Comparison of ENCODE assay signal across 11 mouse cellular contexts in the genomic region with DNA sequence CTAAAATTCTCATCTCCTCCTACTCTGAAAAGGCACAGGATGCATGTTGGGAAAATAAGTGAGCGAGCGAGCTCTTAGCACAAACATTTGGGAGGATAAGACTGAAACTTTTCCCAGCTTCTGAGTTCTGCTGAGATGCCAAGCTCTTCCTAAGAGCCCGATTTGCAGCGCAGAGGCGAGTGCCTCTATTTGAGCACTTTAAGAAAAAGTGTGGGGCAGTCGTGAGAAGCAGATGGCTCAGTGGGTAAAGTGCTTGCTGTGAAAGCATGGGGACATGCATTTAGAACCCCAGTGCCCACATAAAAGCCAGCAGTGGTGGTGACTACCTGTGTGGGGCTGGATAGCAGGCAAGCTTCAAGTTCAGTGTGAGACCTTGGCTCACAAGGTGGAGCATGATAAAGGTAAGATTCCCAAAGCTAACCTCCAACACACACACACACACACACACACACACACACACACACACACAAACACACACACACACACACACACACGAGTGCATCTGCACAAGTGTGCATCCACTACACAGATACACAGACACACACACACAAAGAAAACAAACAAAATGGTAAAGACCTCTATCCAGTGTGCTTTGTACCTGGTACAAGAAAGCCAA. TPM values are rescaled to one million over a fixed set of nuclear protein-coding genes. Genes with fewer than 3 reads are reported as not detected.
DNase-seq lines count a peak whose midpoint lies in the region; ATAC-seq and TF ChIP-seq lines count a peak whose summit lies in the region.
"Had no signal": no experiment of that assay in that cellular context is flagged by ENCODE, and none has a peak within 500 bp of the region (broad histone marks: within the 10 kb centered on the region; RNA-seq: fewer than 3 reads in every experiment).

No protein-coding gene starts in this region.

- H3K36me3 ChIP-seq in heart, postnatal 0 days (replicated peaks; ENCODE audit: control insufficient read depth, insufficient read depth, low read length): no peaks in the 10 kb centered on the region
- H3K36me3 ChIP-seq in lung, embryonic 16.5 days (ENCODE audit: control insufficient read depth, insufficient read depth, low read length): no peaks in the 10 kb centered on the region

- peak overlapping the region; percentile 79 for H3K27ac ChIP-seq in heart, postnatal 0 days (ENCODE audit: low read depth)
- H3K27ac ChIP-seq in lung, embryonic 16.5 days (ENCODE audit: low read length): peak overlapping the region; percentile 50

- H3K4me2 ChIP-seq in heart, postnatal 0 days (ENCODE audit: low read depth, low read length): no peak overlapping the region
- H3K4me2 ChIP-seq in lung, embryonic 16.5 days (ENCODE audit: low read depth, low read length): no peak overlapping the region

- H3K9ac ChIP-seq in heart, postnatal 0 days (replicated peaks; ENCODE audit: low read depth, low read length): no peak overlapping the region; the same call in 1 of the 2 replicates
- 0 out of 2 replicates have a peak overlapping the region, but pooled peaks have one; percentile 25 for H3K9ac ChIP-seq in lung, embryonic 16.5 days (ENCODE audit: low read length)

- H3K27me3 ChIP-seq in heart, postnatal 0 days (ENCODE audit: control insufficient read depth, insufficient read depth, low read length): no peaks in the 10 kb centered on the region
- H3K27me3 ChIP-seq in lung, embryonic 16.5 days (ENCODE audit: control insufficient read depth, insufficient read depth, low read depth, low read length): no peaks in the 10 kb centered on the region

- H3K4me1 ChIP-seq in heart, postnatal 0 days (ENCODE audit: control insufficient read depth, insufficient read depth): peaks cover 11% of the 10 kb centered on the region; the same call in 1 of the 2 replicates
- peaks cover 26% of the 10 kb centered on the region for H3K4me1 ChIP-seq in lung, embryonic 16.5 days (replicated peaks; ENCODE audit: control insufficient read depth, insufficient read depth, low read length)

- no peak for ATAC-seq in heart, postnatal 0 days (ENCODE audit: insufficient read depth, low read depth)
- ATAC-seq in lung, embryonic 16.5 days (ENCODE audit: low read depth): no peak
- ATAC-seq: forebrain, embryonic 14.5 days had no signal

- 66% methylated on average over 7 of the region's 7 CpGs for WGBS in heart, postnatal 0 days
- 62% methylated on average over 7 of the region's 7 CpGs for WGBS in lung, embryonic 16.5 days

- no peaks in the 10 kb centered on the region for H3K9me3 ChIP-seq in heart, postnatal 0 days (replicated peaks; ENCODE audit: control insufficient read depth, low read length)
- no peaks in the 10 kb centered on the region for H3K9me3 ChIP-seq in lung, embryonic 16.5 days (ENCODE audit: control insufficient read depth, low read length)

- H3K4me3 ChIP-seq in heart, postnatal 0 days (ENCODE audit: low read depth, low read length): no peak overlapping the region
- H3K4me3 ChIP-seq in lung, embryonic 16.5 days (ENCODE audit: low read length): no peak overlapping the region

- TF ChIP-seq EP300 in heart, postnatal 0 days (IDR thresholded peaks at IDR 0.05; ENCODE audit: low read depth): no peak

- DNase-seq in heart, postnatal 0 days (ENCODE audit: low spot score): no peak
- DNase-seq in heart, postnatal 10 days: no peak
- DNase-seq in lung, postnatal 4 days: no peak
- DNase-seq in brain, adult 2 months (ENCODE audit: low read depth, low spot score): peak; percentile 58
- peak; percentile 48 for DNase-seq in induced T-regulatory cell, adult 2 months (ENCODE audit: low read depth)
- no peak for DNase-seq in spleen, postnatal 14 days (ENCODE audit: low spot score in 2 of 2)
- DNase-seq in urinary bladder, postnatal 14 days (ENCODE audit: low spot score): no peak
- DNase-seq: adrenal gland, postnatal 25 days; cerebellum, adult 18-20 months had no signal

- no peak for TF ChIP-seq CTCF in heart, postnatal 0 days (IDR thresholded peaks at IDR 0.05; ENCODE audit: low read depth)

- intact Hi-C loops in heart, postnatal 10 days (cut with DNase I): loop anchor here (1.0 kb wide), 1 partner anchor 35 kb away; no protein-coding TSS in a partner anchor

RNA-seq across cellular contexts. Expression of a gene that starts 37.1 kb away (rescaled TPM):
- total RNA-seq in heart, postnatal 0 days (2014; rRNA removed; ENCODE audit: low replicate concordance): 25.9 and 29.5 TPM in 2 replicates
- polyA plus RNA-seq in heart, postnatal 0 days (2015; fragmentation: Nextera tagmentation; extraction: Ambion mirVana): 19.0 and 19.2 TPM in 2 replicates
- 10 to 100 TPM; 41.1 to 47.5 TPM for total RNA-seq in heart, postnatal 10 days (2021)
- polyA plus RNA-seq in lung, embryonic 16.5 days (2015; fragmentation: Nextera tagmentation; extraction: Ambion mirVana): 32.8 and 34.9 TPM in 2 replicates

Comparison
In these comparisons a context has a peak if more than half of its experiments do, and no peak if none do; other contexts are left out.
1. DNase-seq: peak in brain, adult 2 months (single experiment) and induced T-regulatory cell, adult 2 months (single experiment); none in heart, postnatal 0 days (single experiment), heart, postnatal 10 days (0 of 2), lung, postnatal 4 days (0 of 2), spleen, postnatal 14 days (0 of 2) and urinary bladder, postnatal 14 days (single experiment).